Mouse (Mus musculus) G1E (cell line): ENCODE measurements around the gene Evi2a.

Source experiments
- CTCF ChIP-seq: IDR thresholded peaks from 2 replicates; pipeline ENCODE4 v1.5.1; 2012; ENCODE audit warnings: low read depth, low read length, inconsistent platforms, mixed read lengths
- GATA1 ChIP-seq: IDR thresholded peaks from 2 replicates; pipeline ENCODE4 v1.6.1; 2012; ENCODE audit warnings: borderline replicate concordance, low read length, inconsistent platforms, mixed read lengths
- TAL1 ChIP-seq: conservative IDR thresholded peaks from 2 replicates; pipeline ENCODE4 v1.6.1; 2012; ENCODE audit warnings: low read depth, low read length, inconsistent platforms, mixed read lengths

DNA sequence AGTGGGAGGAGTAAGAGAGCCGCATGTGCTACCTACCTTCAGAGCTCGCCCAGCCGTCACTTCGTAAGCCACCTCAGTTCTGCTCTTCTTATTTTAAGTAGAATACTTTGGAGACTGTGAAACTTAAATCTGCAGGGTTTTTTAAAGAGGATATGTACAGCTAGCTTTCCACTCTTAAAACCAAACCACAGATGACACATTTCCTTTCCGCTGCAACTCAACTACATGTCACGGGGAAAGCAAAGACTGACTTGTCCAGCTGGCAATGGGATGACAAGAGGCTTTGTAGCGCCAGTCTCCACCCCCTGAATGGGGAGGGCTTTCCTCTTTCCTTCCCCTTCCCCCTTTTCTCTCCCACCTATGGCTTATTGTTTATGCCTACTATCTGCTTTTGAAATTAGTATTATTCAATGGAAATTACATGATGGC, at the start of gene Evi2a, which contains the start of gene Evi2:
- TF ChIP-seq CTCF (no peak), GATA1 (no peak), TAL1 (no peak)
